Mouse (Mus musculus) fibroblast of lung, adult 2 months (primary cell): ENCODE results near the gene Galnt7.

Source experiments
- DNase-seq: peaks from one replicate; pipeline ENCODE4 v3.0.0-alpha.2; 2011; ENCODE audit warnings: low read depth

The Galnt7 gene

DNA sequence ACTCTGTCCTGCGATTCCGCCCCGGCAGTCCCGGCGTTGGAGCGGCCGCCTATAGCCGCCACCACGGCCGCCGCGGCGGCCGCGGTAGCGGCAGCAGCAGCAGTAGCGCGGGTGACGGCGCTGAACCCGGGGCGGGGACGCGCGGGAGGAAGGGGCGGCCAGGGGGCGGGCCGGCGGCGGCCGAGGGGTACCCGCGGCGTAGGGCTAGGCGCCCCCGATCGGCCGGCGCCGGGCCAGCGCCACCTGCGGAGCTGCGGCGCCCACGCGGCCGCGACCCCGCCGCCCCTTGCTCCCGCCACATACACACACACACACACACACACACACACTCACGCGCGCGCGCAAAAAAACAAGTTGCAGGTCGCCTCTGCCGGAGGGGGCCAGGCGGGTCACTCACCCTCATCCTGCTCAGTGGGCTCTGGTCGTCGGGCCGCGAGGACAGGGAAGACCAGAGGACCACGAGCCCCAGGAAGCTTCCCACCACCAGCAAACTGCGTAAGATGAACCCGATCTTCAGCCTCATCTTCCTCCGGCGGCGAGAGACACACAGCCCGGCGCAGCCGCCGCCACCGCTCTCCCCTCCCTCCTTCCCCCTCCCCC is at the start of gene Galnt7:
Galnt7 (minus strand) TSS at position 577 of the 600 bp plus-strand sequence.
- no peak for DNase-seq

DNA sequence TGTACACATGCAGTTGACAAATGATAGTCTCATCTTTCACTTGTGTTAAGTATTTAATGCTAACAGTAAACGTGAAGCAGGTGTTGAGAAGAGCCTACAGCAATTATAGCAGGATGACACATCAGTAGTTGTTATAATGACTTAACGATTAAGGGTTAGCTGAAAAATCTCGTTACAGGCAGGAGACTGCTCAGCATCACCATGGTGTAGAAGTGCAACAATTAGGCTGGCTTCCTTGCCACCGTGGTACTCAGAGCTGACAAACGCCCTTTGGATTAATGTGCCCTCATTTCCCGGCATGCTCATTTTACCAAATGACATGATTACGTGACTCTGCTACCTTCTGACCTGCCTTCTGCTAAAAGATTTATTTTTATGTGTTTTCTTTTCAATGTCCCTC is 35.8 kb upstream of the Galnt7 start:
- DNase-seq, result no peak

DNA sequence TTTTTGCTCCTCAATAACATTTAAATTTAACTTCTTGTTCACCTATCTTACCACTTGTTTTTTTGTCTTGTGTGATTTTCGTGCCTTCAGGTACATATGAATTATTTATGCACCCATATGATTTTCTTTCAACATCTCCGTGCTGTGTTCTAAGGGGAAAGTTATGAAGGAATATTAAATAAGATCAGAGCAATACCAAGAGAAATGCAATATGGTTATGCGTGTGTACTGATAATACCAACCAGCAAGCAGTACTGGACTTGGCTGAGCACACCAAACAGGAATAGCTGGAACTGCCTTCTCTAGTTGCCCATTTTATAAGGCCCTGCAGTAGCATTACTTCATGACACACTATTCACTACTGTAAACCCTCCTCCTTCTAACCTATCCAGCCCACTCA is 33.0 kb upstream of the Galnt7 start:
- no peak for DNase-seq

DNA sequence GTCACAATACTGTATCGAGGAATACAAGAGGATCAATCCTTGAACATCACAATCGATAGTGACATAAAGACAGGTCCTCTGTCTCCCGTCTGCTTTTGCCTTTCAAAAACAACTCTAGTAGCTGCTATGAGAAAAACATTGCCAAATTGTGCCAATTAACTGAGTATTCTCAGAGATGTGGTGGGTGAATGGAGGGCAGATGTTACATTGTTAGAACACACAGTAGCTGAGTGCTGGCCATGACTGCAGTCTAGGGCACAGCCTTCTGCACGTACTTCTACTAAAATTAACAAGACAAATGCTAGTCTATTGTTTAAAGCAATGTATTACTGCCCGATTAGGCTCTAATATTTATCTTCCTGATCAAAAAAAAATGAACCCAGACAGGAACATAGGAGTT is 27.2 kb upstream of the Galnt7 start:
- DNase-seq, result no peak

DNA sequence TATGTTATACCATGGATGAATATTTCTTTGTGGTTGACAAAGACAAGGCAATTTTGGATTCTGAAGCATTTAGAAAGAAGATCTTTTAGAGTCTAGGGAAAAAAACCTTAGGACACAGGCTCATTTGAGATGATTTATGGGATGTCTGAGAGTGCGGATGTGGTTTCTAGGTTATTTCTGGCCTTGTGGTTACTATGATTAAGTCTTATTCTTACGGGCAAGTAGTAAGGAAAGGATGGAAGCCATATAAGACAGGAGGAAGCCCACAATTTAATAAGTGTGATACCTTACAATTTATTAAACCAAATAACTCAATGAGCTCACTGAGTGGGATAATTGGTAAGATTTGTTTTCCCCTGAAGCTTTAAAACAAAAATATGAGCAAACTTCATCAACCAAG is 11.3 kb upstream of the Galnt7 start:
- DNase-seq, result no peak

DNA sequence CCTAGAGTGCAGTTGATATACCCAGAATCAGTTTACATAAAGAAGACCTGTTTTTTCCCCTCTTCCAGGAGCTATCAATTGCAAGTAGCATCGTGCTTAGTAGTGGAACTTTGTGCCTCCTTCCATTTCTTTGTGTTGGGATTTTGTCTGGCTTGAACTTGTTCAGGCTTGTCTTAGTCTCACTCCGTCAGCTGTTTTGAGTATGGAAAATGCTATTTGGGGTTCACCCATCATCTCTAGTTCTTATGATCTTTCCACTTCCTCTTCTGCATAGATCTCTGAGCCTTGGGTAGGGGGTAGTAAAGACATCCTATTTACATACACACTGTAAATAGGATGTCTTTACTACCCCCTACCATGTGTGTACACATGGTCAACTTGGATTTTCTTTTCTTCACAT is 7.2 kb upstream of the Galnt7 start:
- no peak for DNase-seq

DNA sequence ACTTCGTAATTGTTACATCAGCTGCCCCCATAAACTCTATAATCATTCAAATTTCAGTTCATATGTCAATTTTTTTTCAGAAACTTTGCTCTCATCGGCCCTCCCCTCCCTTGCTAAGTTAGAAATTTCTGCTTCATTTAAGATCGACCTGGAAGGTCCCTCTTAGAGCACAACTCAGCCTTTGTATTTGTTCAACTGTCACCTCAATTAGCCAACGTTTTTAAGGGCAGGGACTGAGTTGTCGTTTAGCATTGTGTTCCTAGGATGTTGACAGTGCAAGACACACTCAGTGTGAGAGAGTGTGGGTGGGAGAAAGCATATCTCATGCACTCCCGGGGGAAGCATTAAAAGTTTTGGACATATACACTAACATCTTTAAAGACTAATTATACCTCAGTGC is 3.6 kb upstream of the Galnt7 start:
- DNase-seq, result no peak

DNA sequence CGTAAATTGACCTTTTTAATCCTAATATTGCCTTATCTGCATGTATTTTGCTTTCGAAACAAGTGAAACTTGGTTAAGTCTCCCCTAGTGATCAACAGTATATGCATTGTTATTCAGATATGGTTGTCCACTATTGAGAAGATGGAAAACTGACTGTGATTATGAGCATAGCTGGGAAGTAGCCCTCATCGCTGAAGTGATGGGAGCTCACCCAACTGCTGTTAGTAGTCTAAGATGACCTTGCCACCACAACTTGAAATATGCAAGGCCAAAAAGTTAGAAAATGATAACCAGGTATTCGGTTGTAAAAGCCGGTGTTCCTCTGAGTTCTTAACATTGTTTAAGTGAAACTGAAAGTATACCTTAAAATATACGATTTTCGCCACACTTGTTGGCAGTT is 1.3 kb upstream of the Galnt7 start:
- DNase-seq, result no peak

DNA sequence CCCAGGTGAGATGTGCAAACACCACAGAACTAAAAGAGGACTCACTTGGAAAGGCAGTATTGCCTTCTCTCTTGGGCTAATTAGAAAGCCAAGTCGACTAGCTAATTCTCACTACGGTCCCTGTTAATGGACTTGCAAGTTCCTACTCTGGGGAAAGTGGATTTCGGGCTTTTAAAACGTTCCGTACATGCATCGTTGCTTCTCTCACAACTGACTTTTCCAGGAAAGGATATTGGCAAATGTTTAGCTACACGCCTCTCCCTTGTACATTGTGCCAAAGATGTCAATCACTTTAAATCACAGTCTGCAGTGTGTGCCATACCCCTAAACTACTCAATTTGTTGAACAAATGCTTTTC is 915 bp upstream of the Galnt7 start:
- DNase-seq, result no peak

DNA sequence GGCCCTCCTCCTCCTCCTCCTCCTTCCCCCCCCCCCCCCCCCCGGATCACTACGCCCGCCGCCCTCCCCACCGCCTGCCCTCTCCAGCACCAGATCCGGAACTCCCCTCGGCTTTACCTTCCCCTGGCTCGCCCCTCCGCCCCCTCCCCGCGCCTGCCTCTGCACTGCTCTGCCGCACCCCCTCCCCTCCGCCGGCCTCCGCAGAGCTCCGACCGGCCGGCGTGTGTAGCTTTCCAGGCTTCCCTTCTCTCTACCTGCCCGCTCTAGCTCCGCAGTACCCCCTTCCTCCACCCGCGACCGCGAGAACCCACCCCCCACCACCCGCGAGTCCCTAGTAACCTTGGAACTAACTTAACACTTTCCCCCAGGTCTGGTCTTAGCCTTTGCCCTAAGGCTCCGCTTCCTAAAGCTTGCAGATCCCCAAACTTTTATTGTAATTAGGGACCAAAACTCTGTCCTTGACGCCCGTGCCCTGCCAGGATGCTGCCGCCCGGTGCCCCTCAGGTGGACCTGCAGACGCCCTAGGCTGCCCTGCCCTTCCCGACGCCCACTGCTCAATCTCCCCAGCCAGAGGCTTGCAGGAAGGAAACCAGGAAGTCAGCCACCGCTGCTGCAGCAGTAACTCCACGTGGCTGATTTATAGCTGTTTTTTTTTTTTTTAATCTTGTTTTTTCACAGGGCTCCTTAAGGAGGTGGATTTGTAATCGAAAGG is 380 bp upstream of the Galnt7 start:
- DNase-seq, result no peak

- DNase-seq, result peak; percentile 27
Measured at GRCm38 (mm10) chr8:57651689-57652455, 960 bp downstream of the Galnt7 start.

- no peak for DNase-seq
Measured at GRCm38 (mm10) chr8:57651357-57651688, 1.5 kb downstream of the Galnt7 start.

GRCm38 (mm10) chr8:57650216-57650615 is 2.6 kb downstream of the Galnt7 start:
- DNase-seq, result no peak

DNA sequence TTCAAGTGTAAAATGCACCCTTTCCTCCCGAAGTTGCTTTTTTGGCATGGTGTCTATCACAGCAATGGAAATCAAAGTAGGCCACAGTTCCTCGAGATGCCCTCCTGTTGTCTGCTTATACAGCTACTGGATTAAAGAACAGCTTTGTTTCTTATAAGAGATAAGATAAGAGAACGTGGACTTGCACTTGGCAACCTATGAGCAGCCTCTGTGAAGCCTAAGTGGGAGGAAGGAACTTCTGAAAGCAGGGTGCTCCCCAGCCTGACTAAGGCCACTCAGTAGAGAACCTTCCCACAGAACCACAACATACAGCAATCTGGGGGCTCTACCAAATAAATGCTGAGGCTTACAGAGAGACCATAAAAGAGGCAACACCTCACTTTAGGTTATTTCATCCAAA is 5.3 kb downstream of the Galnt7 start:
- DNase-seq, result no peak

DNA sequence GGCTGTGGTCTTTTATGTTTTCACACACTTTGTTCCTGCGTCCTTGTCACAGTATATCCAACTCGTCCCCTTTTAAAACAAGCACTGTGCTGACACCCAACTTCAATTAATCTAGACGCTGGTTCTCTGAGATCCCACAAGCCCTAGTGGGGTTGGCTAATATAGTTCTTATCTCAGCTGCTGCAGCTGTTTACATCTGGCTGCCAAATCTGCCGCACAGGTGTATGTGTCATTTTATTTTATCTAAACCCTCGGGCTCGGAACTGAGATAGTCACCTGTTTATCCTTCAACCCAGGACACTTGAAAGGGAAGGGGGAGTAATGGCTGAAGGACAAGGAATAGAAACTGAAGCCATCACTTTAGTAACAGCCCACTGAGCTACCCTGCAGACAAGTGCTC is 8.6 kb downstream of the Galnt7 start:
- no peak for DNase-seq

- DNase-seq, result no peak
Measured at GRCm38 (mm10) chr8:57642722-57643121, 10.1 kb downstream of the Galnt7 start.

DNA sequence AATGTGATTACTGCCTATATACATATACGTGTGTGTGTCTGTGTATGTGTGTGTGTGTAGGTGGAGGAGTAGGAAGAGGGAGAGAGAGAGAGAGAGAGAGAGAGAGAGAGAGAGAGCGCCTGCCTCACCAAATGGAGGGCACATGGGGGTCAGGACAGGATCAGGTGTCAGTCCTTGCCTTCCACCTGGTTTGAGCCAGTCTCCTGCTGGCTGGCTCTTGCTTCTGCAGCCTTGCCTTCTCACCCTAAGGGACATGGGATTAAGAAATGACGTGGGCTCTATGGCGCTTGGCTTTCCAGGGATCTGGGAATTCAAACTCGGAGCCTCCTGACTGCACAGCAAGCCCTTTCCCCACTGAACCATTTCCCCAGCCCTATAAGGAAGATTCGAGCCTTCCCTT is 13.9 kb downstream of the Galnt7 start:
- DNase-seq, result no peak

- no peak for DNase-seq
Measured at GRCm38 (mm10) chr8:57637599-57638280, 15.1 kb downstream of the Galnt7 start.

DNA sequence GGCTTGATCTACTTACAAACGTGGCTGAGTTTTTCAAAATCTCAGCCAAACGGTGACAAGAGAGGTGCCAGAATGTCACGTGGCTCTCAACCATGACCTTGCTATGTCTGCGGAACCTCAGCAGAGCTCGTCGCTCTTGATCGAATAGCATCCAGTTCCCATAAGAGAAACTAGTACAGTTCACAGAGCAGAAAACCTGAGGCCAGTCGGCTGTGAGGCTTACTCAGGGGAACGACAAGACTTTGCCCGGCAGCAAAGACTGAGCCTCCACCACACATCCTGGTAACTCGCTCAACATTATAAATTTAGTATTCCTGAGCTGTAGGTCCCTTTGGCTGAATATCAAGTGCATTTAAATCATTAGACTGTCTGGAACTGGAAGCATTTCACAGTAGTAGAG is 16.1 kb downstream of the Galnt7 start:
- DNase-seq, result no peak

DNA sequence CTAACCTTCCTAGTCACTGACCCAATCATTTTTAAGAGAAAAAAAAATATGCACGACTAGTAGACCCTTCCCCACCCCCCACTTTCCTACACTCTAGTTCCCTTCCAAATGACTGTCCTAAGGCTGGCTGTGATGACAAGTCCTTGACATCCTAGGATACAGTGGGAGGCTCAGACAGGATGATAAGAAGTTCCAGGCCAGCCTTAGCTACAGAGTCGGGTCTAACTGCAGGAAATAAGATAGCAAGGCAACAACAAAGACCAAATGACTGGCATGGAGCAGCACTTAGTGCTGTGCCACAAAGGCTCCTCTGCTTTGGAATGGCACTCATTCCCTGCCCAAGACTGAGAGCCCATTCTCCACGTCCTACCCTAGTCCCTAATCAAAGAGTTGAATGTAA is 16.6 kb downstream of the Galnt7 start:
- DNase-seq, result no peak

GRCm38 (mm10) chr8:57631780-57632179 is 21.1 kb downstream of the Galnt7 start:
- DNase-seq, result no peak

GRCm38 (mm10) chr8:57630148-57630547 is 22.7 kb downstream of the Galnt7 start:
- DNase-seq, result no peak
